Mouse (Mus musculus): Measurements from ENCODE around the gene Caln1. TPM values are rescaled to one million over a fixed set of nuclear protein-coding genes. Genes with fewer than 3 reads are reported as not detected.

The Caln1 gene
- polyA plus RNA-seq, 1 experiment from 2014 or later: 0.31 TPM

- Histone ChIP-seq H3K4me3 (ENCODE audit: control insufficient read depth in 1 of 2, insufficient read depth in 1 of 2, low read depth in 1 of 2, low read length in 2 of 2) (no peak overlapping the region), H3K9me3 (ENCODE audit: control insufficient read depth, low read length) (no peaks in the 10 kb centered on the region), H3K4me1 (ENCODE audit: control insufficient read depth in 2 of 2, insufficient read depth in 2 of 2, low read length in 2 of 2) (no peaks in the 10 kb centered on the region), H3K36me3 (ENCODE audit: control insufficient read depth, insufficient read depth, low read length) (no peaks in the 10 kb centered on the region), H3K9ac (ENCODE audit: low read length) (no peak overlapping the region), H3K27me3 (ENCODE audit: control insufficient read depth, insufficient read depth, low read length) (no peaks in the 10 kb centered on the region), H3K4me2 (ENCODE audit: low read length) (no peak overlapping the region), H3K27ac (replicated peaks in 1 of 2; ENCODE audit: control insufficient read depth in 1 of 2, insufficient read depth in 1 of 2, low read depth in 2 of 2, low read length in 2 of 2) (no peak overlapping the region)
- 42% methylated on average over 5 of the region's 6 CpGs for WGBS
- no peak for ATAC-seq (ENCODE audit: insufficient number of reproducible peaks, insufficient read depth, low FRiP score, low read depth)
These were observed 490.5 kb downstream of the Caln1 start for GRCm38 (mm10) chr5:130859736-130860135.

GRCm38 (mm10) chr5:130862302-130862701 lies 493.0 kb downstream of the Caln1 start:
- H3K4me1 ChIP-seq (ENCODE audit: control insufficient read depth in 2 of 2, insufficient read depth in 2 of 2, low read length in 2 of 2): no peaks in the 10 kb centered on the region
- H3K9ac ChIP-seq (ENCODE audit: low read length): no peak overlapping the region
- H3K27me3 ChIP-seq (ENCODE audit: control insufficient read depth, insufficient read depth, low read length): no peaks in the 10 kb centered on the region
- ATAC-seq (ENCODE audit: insufficient number of reproducible peaks, insufficient read depth, low FRiP score, low read depth): no peak
- 59% methylated on average over 5 of the region's 5 CpGs for WGBS
- H3K4me3 ChIP-seq (ENCODE audit: control insufficient read depth in 1 of 2, insufficient read depth in 1 of 2, low read depth in 1 of 2, low read length in 2 of 2): no peak overlapping the region
- H3K27ac ChIP-seq (replicated peaks in 1 of 2; ENCODE audit: control insufficient read depth in 1 of 2, insufficient read depth in 1 of 2, low read depth in 2 of 2, low read length in 2 of 2): no peak overlapping the region
- no peaks in the 10 kb centered on the region for H3K36me3 ChIP-seq (ENCODE audit: control insufficient read depth, insufficient read depth, low read length)
- H3K9me3 ChIP-seq (ENCODE audit: control insufficient read depth, low read length): no peaks in the 10 kb centered on the region
- no peak overlapping the region for H3K4me2 ChIP-seq (ENCODE audit: low read length)

- H3K27me3 ChIP-seq (ENCODE audit: control insufficient read depth, insufficient read depth, low read length): no peaks in the 10 kb centered on the region
- no peak overlapping the region for H3K4me2 ChIP-seq (ENCODE audit: low read length)
- no peak overlapping the region for H3K9ac ChIP-seq (ENCODE audit: low read length)
- H3K4me3 ChIP-seq (ENCODE audit: control insufficient read depth in 1 of 2, insufficient read depth in 1 of 2, low read depth in 1 of 2, low read length in 2 of 2): no peak overlapping the region
- ATAC-seq (ENCODE audit: insufficient number of reproducible peaks, insufficient read depth, low FRiP score, low read depth): no peak
- no peaks in the 10 kb centered on the region for H3K4me1 ChIP-seq (ENCODE audit: control insufficient read depth in 2 of 2, insufficient read depth in 2 of 2, low read length in 2 of 2)
- H3K9me3 ChIP-seq (ENCODE audit: control insufficient read depth, low read length): peaks cover 3% of the 10 kb centered on the region; the same call in 1 of the 2 replicates
- H3K27ac ChIP-seq (replicated peaks in 1 of 2; ENCODE audit: control insufficient read depth in 1 of 2, insufficient read depth in 1 of 2, low read depth in 2 of 2, low read length in 2 of 2): no peak overlapping the region
- no peaks in the 10 kb centered on the region for H3K36me3 ChIP-seq (ENCODE audit: control insufficient read depth, insufficient read depth, low read length)
- WGBS: 82% methylated on average over 1 of the region's 1 CpGs
These were observed 500.6 kb downstream of the Caln1 start for GRCm38 (mm10) chr5:130869869-130870268.

GRCm38 (mm10) chr5:130871086-130871485 lies 501.8 kb downstream of the Caln1 start:
- ATAC-seq (ENCODE audit: insufficient number of reproducible peaks, insufficient read depth, low FRiP score, low read depth): no peak
- no peak overlapping the region for H3K4me3 ChIP-seq (ENCODE audit: control insufficient read depth in 1 of 2, insufficient read depth in 1 of 2, low read depth in 1 of 2, low read length in 2 of 2)
- H3K9ac ChIP-seq (ENCODE audit: low read length): no peak overlapping the region
- H3K4me2 ChIP-seq (ENCODE audit: low read length): no peak overlapping the region
- H3K27ac ChIP-seq (replicated peaks in 1 of 2; ENCODE audit: control insufficient read depth in 1 of 2, insufficient read depth in 1 of 2, low read depth in 2 of 2, low read length in 2 of 2): no peak overlapping the region
- H3K27me3 ChIP-seq (ENCODE audit: control insufficient read depth, insufficient read depth, low read length): no peaks in the 10 kb centered on the region
- H3K4me1 ChIP-seq (ENCODE audit: control insufficient read depth in 2 of 2, insufficient read depth in 2 of 2, low read length in 2 of 2): no peaks in the 10 kb centered on the region
- H3K9me3 ChIP-seq (ENCODE audit: control insufficient read depth, low read length): peaks cover 8% of the 10 kb centered on the region; the same call in 1 of the 2 replicates
- no peaks in the 10 kb centered on the region for H3K36me3 ChIP-seq (ENCODE audit: control insufficient read depth, insufficient read depth, low read length)
- WGBS: 41% methylated on average over 8 of the region's 8 CpGs

GRCm38 (mm10) chr5:130875391-130875790 lies 506.1 kb downstream of the Caln1 start:
- peaks cover 21% of the 10 kb centered on the region for H3K9me3 ChIP-seq (ENCODE audit: control insufficient read depth, low read length)
- ATAC-seq (ENCODE audit: insufficient number of reproducible peaks, insufficient read depth, low FRiP score, low read depth): no peak
- no peak overlapping the region for H3K9ac ChIP-seq (ENCODE audit: low read length)
- no peaks in the 10 kb centered on the region for H3K4me1 ChIP-seq (ENCODE audit: control insufficient read depth in 2 of 2, insufficient read depth in 2 of 2, low read length in 2 of 2)
- WGBS: 78% methylated on average over 3 of the region's 3 CpGs
- H3K4me3 ChIP-seq (ENCODE audit: control insufficient read depth in 1 of 2, insufficient read depth in 1 of 2, low read depth in 1 of 2, low read length in 2 of 2): no peak overlapping the region
- no peak overlapping the region for H3K27ac ChIP-seq (replicated peaks in 1 of 2; ENCODE audit: control insufficient read depth in 1 of 2, insufficient read depth in 1 of 2, low read depth in 2 of 2, low read length in 2 of 2)
- H3K36me3 ChIP-seq (ENCODE audit: control insufficient read depth, insufficient read depth, low read length): no peaks in the 10 kb centered on the region
- no peaks in the 10 kb centered on the region for H3K27me3 ChIP-seq (ENCODE audit: control insufficient read depth, insufficient read depth, low read length)
- no peak overlapping the region for H3K4me2 ChIP-seq (ENCODE audit: low read length)

- Histone ChIP-seq H3K4me2 (ENCODE audit: low read length) (no peak overlapping the region), H3K27ac (replicated peaks in 1 of 2; ENCODE audit: control insufficient read depth in 1 of 2, insufficient read depth in 1 of 2, low read depth in 2 of 2, low read length in 2 of 2) (no peak overlapping the region), H3K36me3 (ENCODE audit: control insufficient read depth, insufficient read depth, low read length) (no peaks in the 10 kb centered on the region), H3K27me3 (ENCODE audit: control insufficient read depth, insufficient read depth, low read length) (no peaks in the 10 kb centered on the region), H3K4me1 (ENCODE audit: control insufficient read depth in 2 of 2, insufficient read depth in 2 of 2, low read length in 2 of 2) (no peaks in the 10 kb centered on the region), H3K9ac (ENCODE audit: low read length) (no peak overlapping the region), H3K9me3 (ENCODE audit: control insufficient read depth, low read length) (peaks cover 17% of the 10 kb centered on the region; the same call in 1 of the 2 replicates), H3K4me3 (ENCODE audit: control insufficient read depth in 1 of 2, insufficient read depth in 1 of 2, low read depth in 1 of 2, low read length in 2 of 2) (no peak overlapping the region)
- no peak for ATAC-seq (ENCODE audit: insufficient number of reproducible peaks, insufficient read depth, low FRiP score, low read depth)
- WGBS: 89% methylated on average over 5 of the region's 5 CpGs
These were observed 511.1 kb downstream of the Caln1 start for GRCm38 (mm10) chr5:130880331-130880730.

- ATAC-seq (ENCODE audit: insufficient number of reproducible peaks, insufficient read depth, low FRiP score, low read depth): no peak
- Histone ChIP-seq H3K9me3 (ENCODE audit: control insufficient read depth, low read length) (no peaks in the 10 kb centered on the region), H3K27me3 (ENCODE audit: control insufficient read depth, insufficient read depth, low read length) (no peaks in the 10 kb centered on the region), H3K9ac (ENCODE audit: low read length) (no peak overlapping the region), H3K4me3 (ENCODE audit: control insufficient read depth in 1 of 2, insufficient read depth in 1 of 2, low read depth in 1 of 2, low read length in 2 of 2) (no peak overlapping the region), H3K36me3 (ENCODE audit: control insufficient read depth, insufficient read depth, low read length) (no peaks in the 10 kb centered on the region), H3K4me1 (ENCODE audit: control insufficient read depth in 2 of 2, insufficient read depth in 2 of 2, low read length in 2 of 2) (no peaks in the 10 kb centered on the region), H3K4me2 (ENCODE audit: low read length) (no peak overlapping the region), H3K27ac (replicated peaks in 1 of 2; ENCODE audit: control insufficient read depth in 1 of 2, insufficient read depth in 1 of 2, low read depth in 2 of 2, low read length in 2 of 2) (no peak overlapping the region)
- WGBS: 80% methylated on average over 5 of the region's 5 CpGs
These were observed 522.5 kb downstream of the Caln1 start for GRCm38 (mm10) chr5:130891735-130892134.

- 88% methylated on average over 3 of the region's 3 CpGs for WGBS
- Histone ChIP-seq H3K9ac (ENCODE audit: low read length) (no peak overlapping the region), H3K36me3 (ENCODE audit: control insufficient read depth, insufficient read depth, low read length) (no peaks in the 10 kb centered on the region), H3K4me2 (ENCODE audit: low read length) (no peak overlapping the region), H3K9me3 (ENCODE audit: control insufficient read depth, low read length) (no peaks in the 10 kb centered on the region), H3K27me3 (ENCODE audit: control insufficient read depth, insufficient read depth, low read length) (no peaks in the 10 kb centered on the region), H3K4me3 (ENCODE audit: control insufficient read depth in 1 of 2, insufficient read depth in 1 of 2, low read depth in 1 of 2, low read length in 2 of 2) (no peak overlapping the region), H3K27ac (replicated peaks in 1 of 2; ENCODE audit: control insufficient read depth in 1 of 2, insufficient read depth in 1 of 2, low read depth in 2 of 2, low read length in 2 of 2) (no peak overlapping the region), H3K4me1 (ENCODE audit: control insufficient read depth in 2 of 2, insufficient read depth in 2 of 2, low read length in 2 of 2) (no peaks in the 10 kb centered on the region)
- ATAC-seq (ENCODE audit: insufficient number of reproducible peaks, insufficient read depth, low FRiP score, low read depth): no peak
These were observed 526.7 kb downstream of the Caln1 start for GRCm38 (mm10) chr5:130895991-130896390.

All from heart, embryonic 14.5 days (tissue).